Comparison of ENCODE assay signal across 7 mouse cellular contexts in the genomic region with DNA sequence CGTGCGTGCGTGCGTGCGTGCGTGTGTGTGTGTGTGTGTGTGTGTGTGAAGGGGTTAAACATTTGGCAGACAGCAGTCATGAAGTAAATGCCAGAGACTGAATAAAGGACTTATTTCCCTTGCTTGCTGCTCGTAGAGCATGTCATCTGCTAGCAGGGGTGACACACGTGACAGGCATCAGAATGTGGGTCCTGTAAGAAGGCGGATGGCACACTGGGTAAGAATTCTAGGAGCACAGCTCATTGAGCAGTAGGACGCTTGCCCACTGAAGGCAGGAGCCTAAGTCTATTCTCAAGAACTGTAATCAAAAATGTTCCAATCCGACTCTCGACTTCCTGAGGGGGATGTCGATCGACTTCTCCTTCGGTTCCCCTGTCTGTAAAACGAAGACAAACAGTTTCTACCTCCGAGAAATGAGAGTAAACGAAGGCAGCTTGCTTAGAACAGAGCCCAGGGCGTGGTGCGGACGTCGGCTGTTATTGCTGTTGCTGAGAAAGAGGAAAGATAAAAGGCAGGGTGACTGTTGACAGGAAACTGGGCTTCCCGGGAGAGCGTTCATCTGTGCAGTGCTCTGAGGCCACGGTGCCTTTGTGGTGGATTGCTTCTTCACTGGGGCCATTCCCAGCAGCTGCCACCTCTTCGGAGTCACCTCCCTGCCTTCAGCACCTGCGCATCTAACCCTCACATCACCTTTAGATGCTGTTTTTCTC.
A peak's percentile ranks its signal among the peaks of the same experiment; 100 is the strongest.
DNase-seq lines count a peak whose midpoint lies in the region; ATAC-seq lines count a peak whose summit lies in the region.

No protein-coding gene starts in this region.

- DNase-seq in adrenal gland, postnatal 10 days = no peak
- no peak for DNase-seq in kidney, adult 18-20 months
- no peak for DNase-seq in urinary bladder, postnatal 25 days (ENCODE audit: low spot score)

- 74% methylated on average over 27 of the region's 27 CpGs for WGBS in midbrain, embryonic 15.5 days
- WGBS in midbrain, embryonic 13.5 days = 79% methylated on average over 27 of the region's 27 CpGs

- H3K36me3 ChIP-seq in midbrain, embryonic 15.5 days (replicated peaks) = no peaks in the 10 kb centered on the region
- H3K36me3 ChIP-seq in midbrain, embryonic 13.5 days = no peaks in the 10 kb centered on the region

- no peaks in the 10 kb centered on the region for H3K4me1 ChIP-seq in midbrain, embryonic 15.5 days
- H3K4me1 ChIP-seq in midbrain, embryonic 13.5 days (replicated peaks) = no peaks in the 10 kb centered on the region

- no peaks in the 10 kb centered on the region for H3K9me3 ChIP-seq in midbrain, embryonic 15.5 days
- H3K9me3 ChIP-seq in midbrain, embryonic 13.5 days = no peaks in the 10 kb centered on the region

- H3K27me3 ChIP-seq in midbrain, embryonic 15.5 days (replicated peaks) = no peaks in the 10 kb centered on the region
- no peaks in the 10 kb centered on the region for H3K27me3 ChIP-seq in midbrain, embryonic 13.5 days

- H3K4me3 ChIP-seq in midbrain, embryonic 15.5 days = no peak overlapping the region
- no peak overlapping the region for H3K4me3 ChIP-seq in midbrain, embryonic 13.5 days (replicated peaks)

- 0 out of 2 replicates have a peak, but pooled peaks have one; percentile 39 for ATAC-seq in midbrain, embryonic 15.5 days (replicated peaks)
- no peak for ATAC-seq in midbrain, embryonic 13.5 days
- ATAC-seq in inflammation-experienced regulatory T-cells, adult 6 months = peak; percentile 84
- ATAC-seq in megakaryocyte-erythroid progenitor cell, adult 5-6 weeks (replicated peaks; ENCODE audit: low FRiP score, low TSS enrichment, poor library complexity, severe bottlenecking) = peak; percentile 69

- no peak overlapping the region for H3K27ac ChIP-seq in midbrain, embryonic 15.5 days
- no peak overlapping the region for H3K27ac ChIP-seq in midbrain, embryonic 13.5 days

- no peak overlapping the region for H3K4me2 ChIP-seq in midbrain, embryonic 15.5 days
- no peak overlapping the region for H3K4me2 ChIP-seq in midbrain, embryonic 13.5 days (replicated peaks)

- no peak overlapping the region for H3K9ac ChIP-seq in midbrain, embryonic 15.5 days
- H3K9ac ChIP-seq in midbrain, embryonic 13.5 days (replicated peaks) = no peak overlapping the region
